22 mouse cellular contexts compared by ENCODE assay signal in genomic region chr15:78872021-78872608, GRCm38 (mm10). TPM values are rescaled to one million over a fixed set of nuclear protein-coding genes. Genes with fewer than 3 reads are reported as not detected.
DNase-seq lines count a peak whose midpoint lies in the region; ATAC-seq and TF ChIP-seq lines count a peak whose summit lies in the region.
"Had no signal": no experiment of that assay in that cellular context is flagged by ENCODE, and none has a peak within 500 bp of the region (broad histone marks: within the 10 kb centered on the region; RNA-seq: fewer than 3 reads in every experiment).

No protein-coding gene starts in this region.

- no peaks in the 10 kb centered on the region for H3K4me1 ChIP-seq in heart, postnatal 0 days (ENCODE audit: control insufficient read depth, insufficient read depth)
- H3K4me1 ChIP-seq in liver, embryonic 14.5 days (replicated peaks; ENCODE audit: control insufficient read depth in 2 of 2, insufficient read depth in 2 of 2, low read length in 1 of 2) = peaks cover 11 to 17% of the 10 kb centered on the region in 2 experiments
- peaks cover 0 to 2% of the 10 kb centered on the region in 2 experiments; a peak in 2 of 4 replicates for H3K4me1 ChIP-seq in MEL (ENCODE audit: control insufficient read depth in 1 of 2, insufficient read depth in 2 of 2, low read length in 2 of 2)
- peaks cover 20% of the 10 kb centered on the region for H3K4me1 ChIP-seq in small intestine, adult 2 months (ENCODE audit: control insufficient read depth, insufficient read depth, insufficient read length, low read length)

- no peak for ATAC-seq in heart, postnatal 0 days (ENCODE audit: insufficient read depth, low read depth)
- ATAC-seq in liver, embryonic 14.5 days (ENCODE audit: insufficient read depth) = no peak
- no peak for ATAC-seq in megakaryocyte, adult 5-6 weeks (ENCODE audit: poor library complexity, severe bottlenecking)

- TF ChIP-seq CTCF in heart, postnatal 0 days (IDR thresholded peaks at IDR 0.05; ENCODE audit: low read depth) = peak; percentile 13; the same call in 1 of the 2 replicates
- peak; percentile 22 for TF ChIP-seq CTCF in liver, embryonic 14.5 days (IDR thresholded peaks at IDR 0.05; ENCODE audit: low read depth)
- TF ChIP-seq CTCF in MEL (IDR thresholded peaks at IDR 0.05 in 2 of 3, conservative IDR thresholded peaks at IDR 0.05 in 1 of 3; ENCODE audit: control insufficient read depth in 1 of 3, insufficient read depth in 1 of 3, low read depth in 2 of 3, low read length in 3 of 3, poor library complexity in 1 of 3, severe bottlenecking in 1 of 3) = peak in 2 of 3 experiments; percentile 17 to 48; a peak in 3 of 6 replicates
- peak; percentile 2; the same call in 1 of the 2 replicates for TF ChIP-seq CTCF in small intestine, adult 2 months (IDR thresholded peaks at IDR 0.05; ENCODE audit: extremely low read depth, insufficient read length, insufficient replicate concordance, low read depth, low read length)

- H3K9ac ChIP-seq in heart, postnatal 0 days (replicated peaks; ENCODE audit: low read depth, low read length) = no peak overlapping the region
- H3K9ac ChIP-seq in liver, embryonic 14.5 days (replicated peaks) = no peak overlapping the region
- H3K9ac ChIP-seq in MEL (ENCODE audit: control insufficient read depth, low read depth, low read length, poor library complexity, severe bottlenecking) = no peak overlapping the region
- H3K9ac ChIP-seq: liver, embryonic 15.5 days; stomach, embryonic 15.5 days had no signal

- DNase-seq in heart, postnatal 0 days (ENCODE audit: low spot score) = no peak
- DNase-seq in heart, postnatal 4 days = no peak
- no peak for DNase-seq in liver, embryonic 14.5 days (ENCODE audit: low read depth in 3 of 3, low spot score in 3 of 3)
- DNase-seq in liver = no peak
- DNase-seq in MEL (ENCODE audit: low read depth, low spot score) = peak; percentile 43
- DNase-seq: adrenal gland, postnatal 10 days; cerebellum, postnatal 14 days; gastrocnemius, postnatal 14 days; heart, postnatal 36 days; kidney, postnatal 25 days; layer of hippocampus, postnatal 36 days; thymus, postnatal 4 days had no signal

- no peak overlapping the region for H3K4me2 ChIP-seq in heart, postnatal 0 days (ENCODE audit: low read depth, low read length)
- no peak overlapping the region for H3K4me2 ChIP-seq in liver, embryonic 14.5 days (ENCODE audit: low read depth)
- H3K4me2 ChIP-seq: liver, embryonic 15.5 days; stomach, embryonic 15.5 days had no signal

- no peak for TF ChIP-seq EP300 in heart, postnatal 0 days (IDR thresholded peaks at IDR 0.05; ENCODE audit: low read depth)
- no peak for TF ChIP-seq EP300 in liver, embryonic 14.5 days (IDR thresholded peaks at IDR 0.05; ENCODE audit: low read depth)
- no peak for TF ChIP-seq EP300 in MEL (IDR thresholded peaks at IDR 0.05; ENCODE audit: low read depth in 1 of 2, low read length in 2 of 2)

- H3K27ac ChIP-seq in heart, postnatal 0 days (ENCODE audit: low read depth) = no peak overlapping the region
- no peak overlapping the region for H3K27ac ChIP-seq in liver, embryonic 14.5 days
- no peak overlapping the region for H3K27ac ChIP-seq in MEL (ENCODE audit: control insufficient read depth, low read depth, low read length)
- no peak overlapping the region for H3K27ac ChIP-seq in small intestine, adult 2 months (ENCODE audit: insufficient read depth, low read depth, low read length)
- H3K27ac ChIP-seq: liver, embryonic 15.5 days; stomach, embryonic 15.5 days had no signal

- H3K36me3 ChIP-seq in heart, postnatal 0 days (replicated peaks; ENCODE audit: control insufficient read depth, insufficient read depth, low read length) = no peaks in the 10 kb centered on the region
- H3K36me3 ChIP-seq in liver, embryonic 14.5 days (replicated peaks; ENCODE audit: control insufficient read depth, insufficient read depth, low read depth) = no peaks in the 10 kb centered on the region
- H3K36me3 ChIP-seq in MEL (ENCODE audit: control insufficient read depth in 1 of 2, insufficient read depth in 2 of 2, low read length in 2 of 2) = peaks cover 0 to 5% of the 10 kb centered on the region in 2 experiments; a peak in 1 of 4 replicates
- H3K36me3 ChIP-seq in small intestine, adult 2 months (ENCODE audit: control insufficient read depth, insufficient read depth, low read length) = no peaks in the 10 kb centered on the region
- H3K36me3 ChIP-seq: G1E; liver, embryonic 15.5 days; stomach, embryonic 15.5 days had no signal

- H3K9me3 ChIP-seq in heart, postnatal 0 days (replicated peaks; ENCODE audit: control insufficient read depth, low read length) = no peaks in the 10 kb centered on the region
- H3K9me3 ChIP-seq in liver, embryonic 14.5 days (ENCODE audit: control insufficient read depth, low read length) = no peaks in the 10 kb centered on the region
- H3K9me3 ChIP-seq in MEL (replicated peaks; ENCODE audit: insufficient read depth, low read length) = no peaks in the 10 kb centered on the region
- H3K9me3 ChIP-seq: G1E; liver, embryonic 15.5 days; stomach, embryonic 15.5 days had no signal

- 52% methylated on average over 5 of the region's 5 CpGs for WGBS in heart, postnatal 0 days
- WGBS in liver, embryonic 14.5 days (ENCODE audit: insufficient replicate concordance) = 56% methylated on average over 5 of the region's 5 CpGs
- 57% methylated on average over 5 of the region's 5 CpGs for WGBS in small intestine, adult 2 months

- TF ChIP-seq POLR2A in MEL (IDR thresholded peaks at IDR 0.05; ENCODE audit: control insufficient read depth in 1 of 2, insufficient read depth in 1 of 2, low read depth in 1 of 2, low read length in 2 of 2, poor library complexity in 1 of 2) = no peak
- TF ChIP-seq POLR2A in small intestine, adult 2 months (IDR thresholded peaks at IDR 0.05; ENCODE audit: low read depth, low read length) = no peak

- no peaks in the 10 kb centered on the region for H3K27me3 ChIP-seq in heart, postnatal 0 days (ENCODE audit: control insufficient read depth, insufficient read depth, low read length)
- no peaks in the 10 kb centered on the region for H3K27me3 ChIP-seq in liver, embryonic 14.5 days (ENCODE audit: control insufficient read depth, insufficient read depth, low read length)
- no peaks in the 10 kb centered on the region for H3K27me3 ChIP-seq in MEL (ENCODE audit: control insufficient read depth in 1 of 2, insufficient read depth in 2 of 2, low read length in 2 of 2)
- H3K27me3 ChIP-seq in small intestine, adult 2 months (ENCODE audit: control insufficient read depth, insufficient read depth, low read length) = no peaks in the 10 kb centered on the region
- H3K27me3 ChIP-seq: liver, embryonic 15.5 days; stomach, embryonic 15.5 days had no signal

- no peak overlapping the region for H3K4me3 ChIP-seq in heart, postnatal 0 days (ENCODE audit: low read depth, low read length)
- no peak overlapping the region for H3K4me3 ChIP-seq in liver, embryonic 14.5 days (ENCODE audit: insufficient read depth in 1 of 2, low read depth in 2 of 2, low read length in 2 of 2)
- no peak overlapping the region for H3K4me3 ChIP-seq in MEL (ENCODE audit: control insufficient read depth in 1 of 2, insufficient read depth in 1 of 2, low read depth in 2 of 2, low read length in 2 of 2)
- H3K4me3 ChIP-seq in small intestine, adult 2 months (ENCODE audit: low read depth, low read length) = no peak overlapping the region
- H3K4me3 ChIP-seq: liver, embryonic 15.5 days; stomach, embryonic 15.5 days had no signal

- TF ChIP-seq RAD21 in MEL (IDR thresholded peaks at IDR 0.05; ENCODE audit: low read depth, low read length) = peak; percentile 23

- no peaks in the 10 kb centered on the region; the same call in 1 of the 2 replicates for H3K79me2 ChIP-seq in MEL (ENCODE audit: control insufficient read depth, insufficient read depth, low read length, poor library complexity)

RNA-seq across cellular contexts. Expression of gene Gga1, which starts 4.9 kb away (rescaled TPM):
- 32.4 and 40.5 TPM in 2 replicates for total RNA-seq in heart, postnatal 0 days (2014; rRNA removed; ENCODE audit: low replicate concordance)
- 30.1 and 32.4 TPM in 2 replicates for polyA plus RNA-seq in heart, postnatal 0 days (2015; fragmentation: Nextera tagmentation; extraction: Ambion mirVana)
- total RNA-seq in heart, postnatal 4 days (2021) = 10 to 100 TPM; 47.1 to 47.6 TPM
- 16.6 and 19.1 TPM in 2 replicates for polyA plus RNA-seq in liver, embryonic 14.5 days (2012; rRNA removed)
- 13.6 and 15.6 TPM in 2 replicates for polyA plus RNA-seq in liver, embryonic 14.5 days (2014; fragmentation: Nextera tagmentation; extraction: Ambion mirVana)
- 16.1 and 18.2 TPM in 2 replicates for total RNA-seq in MEL (2012; rRNA removed)
- 10 to 100 TPM in 1 of 2 experiments, not detected in 1; 48.1 TPM for polyA plus RNA-seq in MEL (2012; ENCODE audit: insufficient read depth in 1 of 2, insufficient read length in 2 of 2, low read depth in 1 of 2, low replicate concordance in 2 of 2, missing spikeins in 1 of 2)
- 62.5 and 105 TPM in 2 replicates for polyA plus RNA-seq in small intestine, adult 2 months (2012; rRNA removed)
- 46.0 and 52.6 TPM in 2 replicates for total RNA-seq in megakaryocyte, adult 5-6 weeks (2015)
- total RNA-seq in megakaryocyte, adult 5-6 weeks (2017) = 20.8 and 28.9 TPM in 2 replicates

RNA-seq across cellular contexts. Expression of gene Lgals2, which starts 16.8 kb away (rescaled TPM):
- 4.6 TPM in 1 of 2 replicates, not detected in the other for total RNA-seq in heart, postnatal 0 days (2014; rRNA removed; ENCODE audit: low replicate concordance)
- polyA plus RNA-seq in heart, postnatal 0 days (2015; fragmentation: Nextera tagmentation; extraction: Ambion mirVana) = 0.27 and 0.36 TPM in 2 replicates
- total RNA-seq in heart, postnatal 4 days (2021) = not detected
- polyA plus RNA-seq in liver, embryonic 14.5 days (2012; rRNA removed) = 8.7 and 9.8 TPM in 2 replicates
- polyA plus RNA-seq in liver, embryonic 14.5 days (2014; fragmentation: Nextera tagmentation; extraction: Ambion mirVana) = 14.0 and 15.0 TPM in 2 replicates
- total RNA-seq in MEL (2012; rRNA removed) = not detected in 2 replicates
- polyA plus RNA-seq in MEL (2012; ENCODE audit: insufficient read depth in 1 of 2, insufficient read length in 2 of 2, low read depth in 1 of 2, low replicate concordance in 2 of 2, missing spikeins in 1 of 2) = not detected
- 637 and 2,134 TPM in 2 replicates for polyA plus RNA-seq in small intestine, adult 2 months (2012; rRNA removed)
- not detected in 2 replicates for total RNA-seq in megakaryocyte, adult 5-6 weeks (2015)
- total RNA-seq in megakaryocyte, adult 5-6 weeks (2017) = 0.26 TPM in 1 of 2 replicates, not detected in the other
- total RNA-seq: G1E; gastrocnemius, postnatal 14 days; layer of hippocampus, postnatal 36 days; left cerebral cortex, postnatal 36 days; megakaryocyte-erythroid progenitor cell, adult 5-6 weeks; monocyte, adult 5-6 weeks had no signal
- polyA plus RNA-seq: embryonic facial prominence, embryonic 11.5 days; G1E; neural tube, embryonic 14.5 days had no signal

RNA-seq across cellular contexts. Expression of gene Gm49510, which starts 27.4 kb away (rescaled TPM):
- total RNA-seq in heart, postnatal 0 days (2014; rRNA removed; ENCODE audit: low replicate concordance) = 0.73 TPM in 1 of 2 replicates, not detected in the other
- 0.08 and 0.18 TPM in 2 replicates for polyA plus RNA-seq in heart, postnatal 0 days (2015; fragmentation: Nextera tagmentation; extraction: Ambion mirVana)
- total RNA-seq in heart, postnatal 4 days (2021) = under 1 TPM in 1 of 2 experiments, not detected in 1; 0.29 TPM
- 0.03 and 0.17 TPM in 2 replicates for polyA plus RNA-seq in liver, embryonic 14.5 days (2012; rRNA removed)
- polyA plus RNA-seq in liver, embryonic 14.5 days (2014; fragmentation: Nextera tagmentation; extraction: Ambion mirVana) = 0.10 and 0.13 TPM in 2 replicates
- total RNA-seq in MEL (2012; rRNA removed) = 0.27 TPM in 1 of 2 replicates, not detected in the other
- polyA plus RNA-seq in MEL (2012; ENCODE audit: insufficient read depth in 1 of 2, insufficient read length in 2 of 2, low read depth in 1 of 2, low replicate concordance in 2 of 2, missing spikeins in 1 of 2) = under 1 TPM in 1 of 2 experiments, not detected in 1; 0.17 TPM
- 0.13 TPM in 1 of 2 replicates, not detected in the other for polyA plus RNA-seq in small intestine, adult 2 months (2012; rRNA removed)
- total RNA-seq in megakaryocyte, adult 5-6 weeks (2015) = not detected in 2 replicates
- 1.1 and 2.0 TPM in 2 replicates for total RNA-seq in megakaryocyte, adult 5-6 weeks (2017)
- total RNA-seq: adrenal gland, postnatal 10 days; gastrocnemius, postnatal 14 days; heart, postnatal 36 days; megakaryocyte-erythroid progenitor cell, adult 5-6 weeks had no signal

RNA-seq across cellular contexts. Expression of gene Sh3bp1, which starts 27.5 kb away (rescaled TPM):
- total RNA-seq in heart, postnatal 0 days (2014; rRNA removed; ENCODE audit: low replicate concordance) = 9.8 and 11.7 TPM in 2 replicates
- polyA plus RNA-seq in heart, postnatal 0 days (2015; fragmentation: Nextera tagmentation; extraction: Ambion mirVana) = 6.4 and 7.0 TPM in 2 replicates
- total RNA-seq in heart, postnatal 4 days (2021) = 10 to 100 TPM in 1 of 2 experiments, 1 to 10 TPM in 1; 7.7 to 11.1 TPM
- 22.2 and 23.2 TPM in 2 replicates for polyA plus RNA-seq in liver, embryonic 14.5 days (2012; rRNA removed)
- polyA plus RNA-seq in liver, embryonic 14.5 days (2014; fragmentation: Nextera tagmentation; extraction: Ambion mirVana) = 13.3 and 15.3 TPM in 2 replicates
- 17.1 and 21.0 TPM in 2 replicates for total RNA-seq in MEL (2012; rRNA removed)
- 10 to 100 TPM in 1 of 2 experiments, not detected in 1; 80.2 TPM for polyA plus RNA-seq in MEL (2012; ENCODE audit: insufficient read depth in 1 of 2, insufficient read length in 2 of 2, low read depth in 1 of 2, low replicate concordance in 2 of 2, missing spikeins in 1 of 2)
- 41.3 and 48.8 TPM in 2 replicates for polyA plus RNA-seq in small intestine, adult 2 months (2012; rRNA removed)
- 46.5 and 53.3 TPM in 2 replicates for total RNA-seq in megakaryocyte, adult 5-6 weeks (2015)
- 34.0 and 38.2 TPM in 2 replicates for total RNA-seq in megakaryocyte, adult 5-6 weeks (2017)

RNA-seq across cellular contexts. Expression of gene Cdc42ep1, which starts 29.7 kb away (rescaled TPM):
- total RNA-seq in heart, postnatal 0 days (2014; rRNA removed; ENCODE audit: low replicate concordance) = 44.7 and 52.5 TPM in 2 replicates
- 27.1 and 27.4 TPM in 2 replicates for polyA plus RNA-seq in heart, postnatal 0 days (2015; fragmentation: Nextera tagmentation; extraction: Ambion mirVana)
- total RNA-seq in heart, postnatal 4 days (2021) = 10 to 100 TPM; 55.3 to 59.9 TPM
- polyA plus RNA-seq in liver, embryonic 14.5 days (2012; rRNA removed) = 8.1 and 10.1 TPM in 2 replicates
- 7.8 and 8.6 TPM in 2 replicates for polyA plus RNA-seq in liver, embryonic 14.5 days (2014; fragmentation: Nextera tagmentation; extraction: Ambion mirVana)
- 0.04 TPM in 1 of 2 replicates, not detected in the other for total RNA-seq in MEL (2012; rRNA removed)
- 1 to 10 TPM in 1 of 2 experiments, not detected in 1; 1.7 TPM for polyA plus RNA-seq in MEL (2012; ENCODE audit: insufficient read depth in 1 of 2, insufficient read length in 2 of 2, low read depth in 1 of 2, low replicate concordance in 2 of 2, missing spikeins in 1 of 2)
- polyA plus RNA-seq in small intestine, adult 2 months (2012; rRNA removed) = 18.9 and 26.0 TPM in 2 replicates
- total RNA-seq in megakaryocyte, adult 5-6 weeks (2015) = not detected in 2 replicates
- total RNA-seq in megakaryocyte, adult 5-6 weeks (2017) = 0.26 TPM in 1 of 2 replicates, not detected in the other
- total RNA-seq: megakaryocyte-erythroid progenitor cell, adult 5-6 weeks had no signal
- polyA plus RNA-seq: G1E had no signal
